Mouse (Mus musculus) myocyte (in vitro differentiated cells): ENCODE measurements around the gene Olfr1417.

Source experiments
- CEBPB ChIP-seq: IDR thresholded peaks from 2 replicates; pipeline ENCODE4 v1.6.1; 2011; ENCODE audit warnings: mild to moderate bottlenecking, moderate library complexity; ENCODE audit not compliant: poor library complexity, insufficient read depth, severe bottlenecking
- E2F4 ChIP-seq: IDR thresholded peaks from one replicate; pipeline ENCODE4 v1.6.1; 2011; ENCODE audit warnings: mild to moderate bottlenecking, control low read depth, moderate library complexity; ENCODE audit not compliant: insufficient read depth
- MAX ChIP-seq: IDR thresholded peaks from one replicate; pipeline ENCODE4 v1.6.1; 2011; ENCODE audit warnings: low read depth, mild to moderate bottlenecking, control low read depth
- MYOD1 ChIP-seq, 3 experiments: IDR thresholded peaks; one replicate each; pipeline ENCODE4 v1.6.1; 2011; ENCODE audit warnings: control low read depth in 2 of 3, low read depth in 2 of 3, mild to moderate bottlenecking in 2 of 3, moderate library complexity in 1 of 3; ENCODE audit not compliant: insufficient read length in 2 of 3, control insufficient read depth in 1 of 3
- MYOG ChIP-seq, 3 experiments: IDR thresholded peaks; one replicate each; pipeline ENCODE4 v1.6.1; 2011; ENCODE audit warnings: control low read depth in 2 of 3, low read depth in 2 of 3, mild to moderate bottlenecking in 2 of 3; ENCODE audit not compliant: insufficient read length in 2 of 3, control insufficient read depth in 1 of 3, insufficient read depth in 1 of 3
- POLR2A ChIP-seq: IDR thresholded peaks from one replicate; pipeline ENCODE4 v1.6.1; 2011; ENCODE audit warnings: low read depth, mild to moderate bottlenecking, control low read depth, moderate library complexity; ENCODE audit not compliant: insufficient read length
- POLR2AphosphoS2 ChIP-seq: IDR thresholded peaks from one replicate; pipeline ENCODE4 v1.6.1; 2011; ENCODE audit warnings: low read depth, control low read depth; ENCODE audit not compliant: insufficient read length
- REST ChIP-seq: IDR thresholded peaks from one replicate; pipeline ENCODE4 v1.6.1; 2011; ENCODE audit warnings: mild to moderate bottlenecking, control low read depth, moderate library complexity; ENCODE audit not compliant: insufficient read depth, insufficient read length
- SRF ChIP-seq: IDR thresholded peaks from one replicate; pipeline ENCODE4 v1.6.1; 2011; ENCODE audit warnings: low read depth; ENCODE audit not compliant: control insufficient read depth, insufficient read length
- TCF12 ChIP-seq: IDR thresholded peaks from one replicate; pipeline ENCODE4 v1.6.1; 2011; ENCODE audit warnings: mild to moderate bottlenecking, control low read depth; ENCODE audit not compliant: poor library complexity, insufficient read depth, severe bottlenecking
- TCF3 ChIP-seq: IDR thresholded peaks from one replicate; pipeline ENCODE4 v1.6.1; 2011; ENCODE audit warnings: low read depth, control low read depth; ENCODE audit not compliant: insufficient read length
- USF1 ChIP-seq: IDR thresholded peaks from one replicate; pipeline ENCODE4 v1.6.1; 2011; ENCODE audit warnings: low read depth, mild to moderate bottlenecking, control low read depth, moderate library complexity

- TF ChIP-seq POLR2A (no peak), E2F4 (no peak), CEBPB (no peak), USF1 (no peak), MAX (no peak), REST (no peak), POLR2AphosphoS2 (no peak), MYOG (IDR thresholded peaks at IDR 0.05; ENCODE audit: control insufficient read depth in 1 of 3, insufficient read depth in 1 of 3, insufficient read length in 2 of 3, low read depth in 2 of 3) (no peak), TCF12 (no peak), MYOD1 (IDR thresholded peaks at IDR 0.05; ENCODE audit: control insufficient read depth in 1 of 3, insufficient read length in 2 of 3, low read depth in 2 of 3) (no peak), TCF3 (no peak), SRF (no peak)
Measured at GRCm38 (mm10) chr19:11794447-11794846, 44.6 kb downstream of the Olfr1417 start.
